Mouse (Mus musculus) lung, postnatal 0 days (tissue): ENCODE measurements around the gene Vma21-ps.

Experiments
- CTCF ChIP-seq: IDR thresholded peaks from 2 replicates; pipeline ENCODE4 v1.5.1; 2016; ENCODE audit warnings: antibody characterized with exemption, mild to moderate bottlenecking
- EP300 ChIP-seq: IDR thresholded peaks from 2 replicates; pipeline ENCODE4 v1.6.1; 2016; ENCODE audit warnings: antibody characterized with exemption, mild to moderate bottlenecking, control low read depth

DNA sequence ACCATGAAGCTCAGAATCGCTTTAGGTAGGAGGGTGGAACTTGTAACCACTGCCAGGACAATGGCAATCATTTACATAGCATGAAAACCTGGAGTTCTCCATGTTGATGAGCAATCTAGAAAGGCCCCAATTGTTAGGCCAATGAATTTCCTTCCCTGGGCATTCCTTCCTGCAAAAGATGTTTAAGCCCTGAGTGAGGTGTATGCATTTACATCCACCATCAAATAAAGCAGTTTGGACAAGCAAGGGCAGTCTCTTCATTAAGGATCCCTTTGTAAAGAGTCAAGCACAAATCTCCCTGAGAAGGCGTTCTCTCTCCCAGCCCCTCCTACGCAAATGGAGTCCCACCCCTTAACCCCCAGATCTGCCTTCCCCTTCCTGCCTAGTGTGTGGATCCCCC lies 46.0 kb upstream of the Vma21-ps start:
- TF ChIP-seq CTCF: no peak
- no peak for TF ChIP-seq EP300
